Mouse (Mus musculus) heart, adult 2 months (tissue): ENCODE measurements around the gene Dsn1.

Experiments
- CTCF ChIP-seq: fragments of 200-600 bp; IDR thresholded peaks from 2 replicates; pipeline ENCODE4 v1.8.1; 2022; ENCODE audit warnings: antibody characterized with exemption, mild to moderate bottlenecking, moderate library complexity
- POLR2A ChIP-seq: fragments of 200-500 bp; IDR thresholded peaks from 2 replicates; pipeline ENCODE4 v1.6.1; 2011; ENCODE audit warnings: mild to moderate bottlenecking, low read depth, low read length, control low read depth; ENCODE audit not compliant: insufficient read depth

DNA sequence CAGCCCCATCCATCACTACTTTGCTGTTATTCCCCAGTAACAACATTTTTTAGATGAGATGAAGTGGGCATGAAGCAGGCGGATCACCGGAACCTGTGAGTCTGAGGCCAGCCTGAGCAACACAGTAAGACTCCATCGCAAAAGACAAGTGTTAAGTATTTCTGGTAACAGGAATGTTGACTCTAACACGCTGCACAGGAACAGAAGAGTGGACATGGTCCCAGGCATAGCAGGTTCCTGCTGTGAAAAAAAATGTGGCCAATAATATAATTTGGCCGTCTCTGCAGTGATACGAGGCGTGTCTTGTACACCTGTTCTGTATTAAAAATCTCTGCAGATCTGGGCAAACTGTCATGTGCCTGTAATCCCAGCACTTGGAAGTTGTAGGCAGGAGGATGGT is 28.4 kb upstream of the Dsn1 start:
- no peak for TF ChIP-seq CTCF
- no peak for TF ChIP-seq POLR2A
